Mouse (Mus musculus): ENCODE measurements around the gene Mei1. TPM values are rescaled to one million over a fixed set of nuclear protein-coding genes. Genes with fewer than 3 reads are reported as not detected.
A peak's percentile ranks its signal among the peaks of the same experiment; 100 is the strongest.

The Mei1 gene
- polyA plus RNA-seq, 1 experiment from 2014 or later: not detected

- 86% methylated on average over 12 of the region's 12 CpGs for WGBS
- Histone ChIP-seq H3K27ac (no peak overlapping the region), H3K27me3 (no peaks in the 10 kb centered on the region), H3K4me1 (replicated peaks) (peaks cover 29% of the 10 kb centered on the region), H3K36me3 (peaks cover 17% of the 10 kb centered on the region; the same call in 1 of the 2 replicates), H3K9ac (replicated peaks) (no peak overlapping the region), H3K4me3 (replicated peaks) (no peak overlapping the region), H3K9me3 (0 out of 2 replicates have a peak, but pooled peaks cover 5% of the 10 kb centered on the region), H3K4me2 (no peak overlapping the region)
- ATAC-seq (ENCODE audit: insufficient number of reproducible peaks, insufficient read depth, low FRiP score, low TSS enrichment, low read depth): no peak
Measured at GRCm38 (mm10) chr15:82152022-82152421, 82.2 kb downstream of the Mei1 start.

DNA sequence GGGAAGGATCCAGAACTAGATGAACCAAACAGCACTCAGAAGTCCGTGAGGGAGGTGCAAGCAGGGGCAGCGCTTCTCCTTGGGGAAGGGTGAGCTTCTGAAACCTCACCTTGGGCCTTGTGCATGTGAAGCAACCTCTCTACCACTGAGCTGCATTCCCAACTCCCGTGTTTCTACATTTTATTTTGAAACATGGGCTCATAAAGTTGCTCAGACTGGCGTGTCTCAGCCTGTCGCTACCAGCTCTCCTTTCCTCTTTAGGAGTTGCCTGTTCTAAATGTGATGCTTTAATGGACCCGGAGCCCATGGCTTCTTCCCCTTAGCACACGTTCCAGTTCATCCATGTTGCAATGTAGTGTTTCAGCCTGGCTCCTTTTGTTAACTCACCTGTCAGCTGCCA lies 82.6 kb downstream of the Mei1 start:
- no peak overlapping the region for H3K4me3 ChIP-seq (replicated peaks)
- H3K4me1 ChIP-seq (replicated peaks): peaks cover 32% of the 10 kb centered on the region
- H3K36me3 ChIP-seq: peaks cover 17% of the 10 kb centered on the region; the same call in 1 of the 2 replicates
- no peak for ATAC-seq (ENCODE audit: insufficient number of reproducible peaks, insufficient read depth, low FRiP score, low TSS enrichment, low read depth)
- H3K4me2 ChIP-seq: no peak overlapping the region
- 0 out of 2 replicates have a peak, but pooled peaks cover 5% of the 10 kb centered on the region for H3K9me3 ChIP-seq
- no peak overlapping the region for H3K9ac ChIP-seq (replicated peaks)
- no peak overlapping the region for H3K27ac ChIP-seq
- H3K27me3 ChIP-seq: no peaks in the 10 kb centered on the region
- WGBS: 80% methylated on average over 7 of the region's 7 CpGs

GRCm38 (mm10) chr15:82156298-82156697 lies 86.5 kb downstream of the Mei1 start:
- Histone ChIP-seq H3K27me3 (no peaks in the 10 kb centered on the region), H3K9me3 (0 out of 2 replicates have a peak, but pooled peaks cover 5% of the 10 kb centered on the region), H3K4me2 (no peak overlapping the region), H3K4me3 (replicated peaks) (no peak overlapping the region), H3K4me1 (replicated peaks) (peaks cover 57% of the 10 kb centered on the region), H3K9ac (replicated peaks) (no peak overlapping the region), H3K27ac (no peak overlapping the region), H3K36me3 (peaks cover 17% of the 10 kb centered on the region; the same call in 1 of the 2 replicates)
- 88% methylated on average over 6 of the region's 6 CpGs for WGBS
- ATAC-seq (ENCODE audit: insufficient number of reproducible peaks, insufficient read depth, low FRiP score, low TSS enrichment, low read depth): no peak

GRCm38 (mm10) chr15:82156902-82157301 lies 87.1 kb downstream of the Mei1 start:
- Histone ChIP-seq H3K36me3 (peaks cover 17% of the 10 kb centered on the region; the same call in 1 of the 2 replicates), H3K9ac (replicated peaks) (no peak overlapping the region), H3K4me3 (replicated peaks) (no peak overlapping the region), H3K27ac (peak overlapping the region; percentile 53; the same call in 1 of the 2 replicates), H3K27me3 (no peaks in the 10 kb centered on the region), H3K4me1 (replicated peaks) (peaks cover 63% of the 10 kb centered on the region), H3K9me3 (0 out of 2 replicates have a peak, but pooled peaks cover 5% of the 10 kb centered on the region), H3K4me2 (no peak overlapping the region)
- ATAC-seq (ENCODE audit: insufficient number of reproducible peaks, insufficient read depth, low FRiP score, low TSS enrichment, low read depth): no peak
- WGBS: 72% methylated on average over 10 of the region's 10 CpGs

- Histone ChIP-seq H3K4me1 (replicated peaks) (peaks cover 62% of the 10 kb centered on the region), H3K4me2 (peak overlapping the region; percentile 17), H3K36me3 (peaks cover 17% of the 10 kb centered on the region; the same call in 1 of the 2 replicates), H3K27ac (peak overlapping the region; percentile 82), H3K4me3 (replicated peaks) (no peak overlapping the region), H3K9ac (replicated peaks) (no peak overlapping the region), H3K9me3 (0 out of 2 replicates have a peak, but pooled peaks cover 5% of the 10 kb centered on the region), H3K27me3 (no peaks in the 10 kb centered on the region)
- 46% methylated on average over 17 of the region's 17 CpGs for WGBS
- ATAC-seq (ENCODE audit: insufficient number of reproducible peaks, insufficient read depth, low FRiP score, low TSS enrichment, low read depth): no peak
Measured at GRCm38 (mm10) chr15:82158243-82159035, 88.6 kb downstream of the Mei1 start.

- peaks cover 68% of the 10 kb centered on the region for H3K4me1 ChIP-seq (replicated peaks)
- WGBS: 78% methylated on average over 9 of the region's 9 CpGs
- H3K27ac ChIP-seq: 0 out of 2 replicates have a peak overlapping the region, but pooled peaks have one; percentile 82
Measured at GRCm38 (mm10) chr15:82159471-82159870, 89.7 kb downstream of the Mei1 start.

DNA sequence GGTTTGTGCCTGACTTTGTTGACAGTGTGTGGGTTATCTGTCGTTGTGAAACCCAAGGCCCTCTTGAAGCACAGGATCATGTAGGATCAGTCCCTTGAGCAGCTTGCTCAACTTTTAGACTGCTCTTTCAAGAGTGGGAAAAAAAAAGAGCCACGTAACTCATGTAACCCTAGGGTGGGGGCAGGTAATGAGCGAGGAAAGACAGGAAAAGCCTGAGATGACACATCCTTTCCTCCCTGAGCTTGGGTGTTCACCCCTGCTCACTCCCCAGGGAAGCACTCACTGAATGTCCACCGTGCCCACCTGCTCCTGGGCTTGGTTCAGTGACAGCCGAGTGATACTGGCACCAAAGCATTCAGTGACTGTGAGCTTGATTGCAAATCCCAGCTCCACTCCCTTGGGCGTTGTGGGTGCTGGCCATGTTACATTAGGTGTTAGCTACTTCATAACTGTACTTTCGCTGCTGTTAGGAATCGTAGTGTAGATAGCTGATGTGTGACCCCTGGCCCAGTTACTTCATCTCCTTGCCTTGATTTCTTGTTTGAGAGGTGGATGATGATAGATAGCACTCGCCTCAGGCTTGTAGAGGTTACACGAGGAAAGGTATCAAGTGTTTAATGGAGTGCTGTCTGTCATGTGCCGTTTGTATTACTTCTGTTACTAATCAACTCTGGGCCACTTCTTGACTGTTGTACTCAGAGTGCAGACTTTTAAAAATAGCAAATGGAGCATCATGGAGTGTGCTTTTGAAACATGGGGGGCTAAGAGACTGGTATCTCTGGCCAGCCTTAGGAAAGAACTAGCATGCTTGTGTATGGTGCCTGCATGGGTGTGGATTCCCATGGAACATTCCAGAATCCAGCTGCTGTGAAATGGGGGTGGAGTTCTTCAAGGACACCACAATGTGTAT lies 91.2 kb downstream of the Mei1 start:
- 77% methylated on average over 11 of the region's 11 CpGs for WGBS
- no peak for ATAC-seq (ENCODE audit: insufficient number of reproducible peaks, insufficient read depth, low FRiP score, low TSS enrichment, low read depth)
- Histone ChIP-seq H3K4me1 (replicated peaks) (peaks cover 73% of the 10 kb centered on the region), H3K36me3 (peaks cover 17% of the 10 kb centered on the region; the same call in 1 of the 2 replicates), H3K4me2 (no peak overlapping the region), H3K27me3 (no peaks in the 10 kb centered on the region), H3K9ac (replicated peaks) (no peak overlapping the region), H3K27ac (no peak overlapping the region; the same call in 1 of the 2 replicates), H3K9me3 (0 out of 2 replicates have a peak, but pooled peaks cover 5% of the 10 kb centered on the region), H3K4me3 (replicated peaks) (no peak overlapping the region)

More at GRCm38 (mm10) chr15:82159471-82159870, 89.7 kb downstream of the Mei1 start:
- no peak overlapping the region for H3K4me2 ChIP-seq
- no peaks in the 10 kb centered on the region for H3K27me3 ChIP-seq
- peaks cover 17% of the 10 kb centered on the region; the same call in 1 of the 2 replicates for H3K36me3 ChIP-seq
- no peak for ATAC-seq (ENCODE audit: insufficient number of reproducible peaks, insufficient read depth, low FRiP score, low TSS enrichment, low read depth)
- no peak overlapping the region for H3K9ac ChIP-seq (replicated peaks)
- 0 out of 2 replicates have a peak, but pooled peaks cover 5% of the 10 kb centered on the region for H3K9me3 ChIP-seq
- no peak overlapping the region for H3K4me3 ChIP-seq (replicated peaks)

- Histone ChIP-seq H3K4me2 (no peak overlapping the region), H3K4me3 (replicated peaks) (no peak overlapping the region), H3K27me3 (no peaks in the 10 kb centered on the region), H3K36me3 (peaks cover 9% of the 10 kb centered on the region; the same call in 1 of the 2 replicates), H3K9ac (replicated peaks) (no peak overlapping the region), H3K9me3 (no peaks in the 10 kb centered on the region), H3K27ac (no peak overlapping the region), H3K4me1 (replicated peaks) (peaks cover 84% of the 10 kb centered on the region)
- 75% methylated on average over 12 of the region's 12 CpGs for WGBS
- ATAC-seq (ENCODE audit: insufficient number of reproducible peaks, insufficient read depth, low FRiP score, low TSS enrichment, low read depth): no peak
Measured at GRCm38 (mm10) chr15:82161965-82162600, 92.3 kb downstream of the Mei1 start.

GRCm38 (mm10) chr15:82163356-82164060 lies 93.7 kb downstream of the Mei1 start:
- no peak overlapping the region for H3K4me3 ChIP-seq (replicated peaks)
- peak overlapping the region; percentile 14; the same call in 1 of the 2 replicates for H3K27ac ChIP-seq
- 0 out of 2 replicates have a peak, but pooled peaks cover 9% of the 10 kb centered on the region for H3K36me3 ChIP-seq
- WGBS: 85% methylated on average over 10 of the region's 10 CpGs
- peaks cover 76% of the 10 kb centered on the region for H3K4me1 ChIP-seq (replicated peaks)
- no peak overlapping the region for H3K4me2 ChIP-seq
- H3K27me3 ChIP-seq: no peaks in the 10 kb centered on the region
- no peak for ATAC-seq (ENCODE audit: insufficient number of reproducible peaks, insufficient read depth, low FRiP score, low TSS enrichment, low read depth)
- H3K9ac ChIP-seq (replicated peaks): no peak overlapping the region
- H3K9me3 ChIP-seq: no peaks in the 10 kb centered on the region

GRCm38 (mm10) chr15:82164061-82164399 lies 94.2 kb downstream of the Mei1 start:
- peak; percentile 44; the same call in 1 of the 2 replicates for ATAC-seq (ENCODE audit: insufficient number of reproducible peaks, insufficient read depth, low FRiP score, low TSS enrichment, low read depth)
- Histone ChIP-seq H3K4me2 (no peak overlapping the region), H3K9ac (replicated peaks) (no peak overlapping the region), H3K4me1 (replicated peaks) (peaks cover 70% of the 10 kb centered on the region), H3K27me3 (no peaks in the 10 kb centered on the region), H3K27ac (peak overlapping the region; percentile 14; the same call in 1 of the 2 replicates), H3K36me3 (0 out of 2 replicates have a peak, but pooled peaks cover 6% of the 10 kb centered on the region), H3K9me3 (no peaks in the 10 kb centered on the region), H3K4me3 (replicated peaks) (no peak overlapping the region)
- 68% methylated on average over 4 of the region's 4 CpGs for WGBS

Data from limb, embryonic 12.5 days (tissue).